Mouse (Mus musculus) kidney, postnatal 25 days (tissue): ENCODE data around the gene Prpf4.
A peak's percentile ranks its signal among the peaks of the same experiment; 100 is the strongest.

Experiments
- DNase-seq, 2 experiments: peaks; one replicate each; pipeline ENCODE4 v3.0.0; 2021; ENCODE audit warnings: mixed read lengths in 2 of 2

Gene Prpf4

DNA sequence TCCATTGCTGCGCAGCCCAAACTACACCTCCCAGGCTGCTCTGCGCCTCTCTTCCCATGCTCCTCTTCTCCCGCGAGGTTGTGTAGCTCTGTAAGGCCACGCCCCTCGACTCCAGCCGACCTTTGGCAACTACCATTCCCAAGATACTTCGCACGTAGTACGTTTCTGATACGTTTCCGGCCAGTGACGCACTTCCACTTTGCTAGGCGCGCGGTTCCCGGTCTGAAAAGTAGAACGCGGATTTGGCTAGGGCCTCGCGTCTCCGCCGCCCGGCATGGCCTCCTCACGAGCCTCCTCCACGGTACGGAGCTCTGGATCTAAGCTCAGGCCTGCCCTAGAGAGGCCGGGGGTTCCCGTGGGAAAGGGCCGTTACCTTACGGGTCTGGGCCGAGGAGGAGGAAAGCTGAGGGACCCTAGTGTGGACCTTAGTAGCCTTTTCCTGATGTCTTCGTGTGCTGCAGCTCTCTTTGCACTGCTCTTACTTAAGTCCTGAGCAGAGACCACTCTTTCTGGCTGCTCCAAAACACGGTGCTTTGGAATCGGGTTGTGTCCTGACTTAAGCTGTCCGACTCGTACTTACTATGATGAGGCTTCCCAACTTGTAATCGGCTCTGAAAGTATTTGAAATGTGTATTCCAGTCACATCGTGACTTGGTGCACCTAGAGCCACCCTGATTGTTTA, at the start of gene Prpf4, which contains the start of gene Cdc26:
Prpf4 (plus strand) TSS at position 197 of the 682 bp plus-strand sequence.
Cdc26 (minus strand) TSS at position 42 of the 682 bp plus-strand sequence.
- DNase-seq = peak; percentile 99 to 100

DNA sequence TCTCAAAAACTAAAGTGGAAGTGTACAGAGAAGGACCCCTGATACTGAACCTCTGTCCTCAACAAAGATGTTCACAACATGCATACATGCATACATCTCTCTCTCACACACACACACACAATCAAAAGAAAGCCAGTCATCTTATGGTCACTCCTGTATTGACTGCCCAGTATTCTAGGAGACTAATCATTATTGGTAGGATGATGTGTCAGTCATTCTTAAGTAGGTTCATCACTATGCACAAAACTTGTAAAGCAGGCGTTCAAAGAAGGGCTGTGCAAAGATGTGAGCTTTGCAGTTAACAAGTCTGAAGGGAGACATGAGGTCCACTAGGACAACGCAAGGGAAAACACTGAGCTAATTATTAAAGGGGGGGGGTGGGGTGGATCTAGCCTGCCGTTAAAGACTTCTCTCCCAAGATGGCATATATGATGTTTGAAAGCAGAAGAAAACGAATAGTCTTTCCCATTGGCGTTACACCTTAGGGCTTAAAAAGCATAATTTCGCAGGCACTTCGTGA, 49.3 kb upstream of the Prpf4 start:
- DNase-seq = no peak

DNA sequence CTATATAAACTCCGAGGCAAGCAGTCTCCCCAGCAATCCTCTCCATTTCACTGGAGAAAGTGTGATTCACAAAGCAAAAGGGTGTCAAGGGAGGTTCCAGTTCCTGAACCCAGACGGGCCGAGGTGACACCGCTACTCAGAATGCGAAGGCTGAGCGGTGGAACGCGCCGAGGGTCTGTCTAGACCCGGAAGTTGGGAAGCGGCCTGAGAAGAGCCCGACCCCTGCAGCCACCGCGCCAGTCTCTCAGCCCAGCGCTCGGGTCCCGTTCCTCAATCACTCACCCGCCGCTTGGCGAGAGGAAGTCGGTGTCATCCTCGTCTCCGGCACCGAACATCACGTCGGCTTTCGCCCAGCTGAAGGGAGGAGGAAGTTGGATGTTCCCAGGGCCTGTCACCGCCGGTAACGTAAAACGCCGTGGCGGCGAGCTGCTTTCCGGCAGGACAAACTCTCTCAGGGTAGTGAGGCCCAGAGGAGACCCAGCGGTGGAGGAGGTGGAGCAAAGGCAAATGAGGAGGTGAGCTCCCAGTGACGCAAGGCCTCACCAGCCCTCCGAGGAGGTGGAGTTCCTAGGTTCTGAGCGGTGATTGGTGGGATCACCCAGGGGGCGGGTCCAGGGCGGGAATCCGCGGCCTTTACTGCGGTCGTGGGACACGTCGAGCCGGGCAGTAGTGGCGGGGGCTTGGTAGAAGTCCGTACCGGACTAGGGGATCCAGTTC, 48.4 kb upstream of the Prpf4 start, which contains the start of the genes Fkbp15 and Slc31a1:
Fkbp15 (minus strand) TSS at position 461 of the 717 bp plus-strand sequence.
Slc31a1 (plus strand) TSS at position 640 of the 717 bp plus-strand sequence.
- DNase-seq = peak; percentile 96 to 99

DNA sequence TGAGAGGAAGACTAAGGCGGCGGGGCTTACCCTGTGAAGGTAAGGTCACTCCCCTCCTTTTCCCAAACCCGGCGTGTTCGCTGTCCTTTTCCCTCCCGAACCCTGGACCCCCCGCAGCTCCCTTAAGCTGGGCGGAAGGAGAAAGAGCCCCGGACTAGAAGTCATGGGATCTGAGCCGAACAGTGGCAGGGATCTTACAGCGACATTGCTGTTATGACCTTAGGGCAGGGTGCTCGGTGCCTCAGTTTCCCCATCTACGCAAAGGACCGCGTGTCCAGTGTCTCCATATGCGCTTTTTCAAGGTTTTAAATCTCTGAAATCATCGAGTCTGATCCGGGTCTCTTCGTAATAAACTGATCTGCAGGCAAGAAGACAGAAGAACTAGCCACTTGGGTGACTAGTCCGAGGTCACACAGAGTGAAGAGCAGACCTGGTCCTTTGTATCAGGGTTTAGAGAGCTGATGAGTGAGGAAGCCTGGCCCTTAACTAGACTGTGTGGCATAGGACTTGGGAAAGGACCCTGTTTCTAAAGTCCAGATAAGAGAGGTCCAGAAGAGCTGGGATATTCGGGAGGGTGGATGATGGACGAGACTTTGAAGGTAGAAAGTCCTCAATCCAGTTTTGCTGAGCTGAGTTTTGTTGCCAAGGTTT, 47.7 kb upstream of the Prpf4 start:
- no peak for DNase-seq

DNA sequence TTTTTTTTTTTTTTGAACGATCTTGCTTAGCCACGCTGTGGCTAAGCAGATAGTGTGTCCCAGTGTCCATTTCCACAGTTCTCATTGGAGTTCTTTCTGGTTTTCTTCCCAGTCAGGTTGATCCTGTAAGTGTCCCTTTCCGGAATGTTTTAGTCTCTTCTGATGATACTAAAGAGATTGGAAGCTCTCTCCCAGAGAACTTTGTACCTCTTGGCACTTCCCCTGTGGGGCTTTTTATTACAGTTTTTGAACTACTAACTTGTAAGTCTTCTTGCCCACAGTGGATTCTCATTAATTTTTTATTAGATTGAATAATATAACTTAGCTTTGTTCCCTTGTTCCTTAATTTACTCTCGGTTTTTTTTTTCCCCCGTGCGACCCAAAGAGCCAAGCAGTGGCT, 47.0 kb upstream of the Prpf4 start:
- no peak for DNase-seq

DNA sequence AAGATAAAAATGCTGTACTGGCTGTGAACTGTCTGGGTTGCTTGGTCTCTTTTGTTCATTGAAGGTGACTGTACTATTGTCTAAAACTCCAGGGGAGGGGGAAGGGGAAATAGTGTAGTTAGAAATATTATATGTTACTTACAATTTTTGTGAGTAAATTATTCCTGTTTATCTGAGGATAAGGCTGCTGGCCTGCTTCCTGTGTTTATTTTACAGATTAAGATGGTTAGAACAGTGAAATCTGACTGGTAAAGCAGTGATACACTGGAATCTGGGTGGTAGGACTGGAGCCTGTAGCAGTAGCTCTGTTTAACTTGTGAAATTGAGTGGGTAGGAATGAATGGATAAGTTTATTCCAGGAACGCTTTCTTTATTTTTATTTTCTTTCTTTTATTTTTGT, 46.6 kb upstream of the Prpf4 start:
- no peak for DNase-seq

DNA sequence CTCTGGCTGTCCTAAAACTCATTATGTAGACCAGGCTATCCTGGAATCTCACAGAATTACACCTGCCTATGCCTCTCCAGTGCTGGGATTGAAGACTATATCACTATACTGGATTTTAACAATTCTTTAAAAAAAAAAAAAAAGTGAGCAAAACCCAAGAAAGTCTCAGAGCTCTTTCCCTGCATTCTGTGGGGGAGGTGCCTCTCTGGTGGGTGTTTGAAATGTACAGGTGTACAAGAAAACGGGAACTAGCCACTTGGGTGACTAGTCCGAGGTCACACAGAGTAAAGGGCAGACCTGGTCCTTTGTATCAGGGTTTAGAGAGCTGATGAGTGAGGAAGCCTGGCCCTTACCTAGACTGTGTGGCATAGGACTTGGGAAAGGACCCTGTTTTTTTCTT, 46.2 kb upstream of the Prpf4 start:
- DNase-seq = no peak

DNA sequence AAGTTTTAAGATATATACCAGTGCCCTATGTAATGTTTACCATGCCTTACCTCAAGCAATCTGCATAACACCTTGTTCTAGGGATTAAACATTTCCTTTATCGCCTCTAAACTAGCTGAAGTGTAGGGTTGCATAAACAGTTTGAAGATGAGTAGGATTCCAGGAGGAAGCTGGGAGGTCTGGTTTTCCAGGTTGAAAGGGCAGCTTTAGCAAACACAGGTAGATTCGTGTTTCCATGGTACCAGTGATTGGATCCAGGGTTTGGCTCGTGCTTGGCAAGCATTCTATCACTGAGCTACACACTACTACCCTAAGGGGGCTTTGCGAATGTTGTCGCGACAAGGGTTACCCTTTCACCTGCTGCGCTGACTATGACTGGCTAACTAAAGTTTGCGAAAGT, 44.3 kb upstream of the Prpf4 start:
- no peak for DNase-seq

DNA sequence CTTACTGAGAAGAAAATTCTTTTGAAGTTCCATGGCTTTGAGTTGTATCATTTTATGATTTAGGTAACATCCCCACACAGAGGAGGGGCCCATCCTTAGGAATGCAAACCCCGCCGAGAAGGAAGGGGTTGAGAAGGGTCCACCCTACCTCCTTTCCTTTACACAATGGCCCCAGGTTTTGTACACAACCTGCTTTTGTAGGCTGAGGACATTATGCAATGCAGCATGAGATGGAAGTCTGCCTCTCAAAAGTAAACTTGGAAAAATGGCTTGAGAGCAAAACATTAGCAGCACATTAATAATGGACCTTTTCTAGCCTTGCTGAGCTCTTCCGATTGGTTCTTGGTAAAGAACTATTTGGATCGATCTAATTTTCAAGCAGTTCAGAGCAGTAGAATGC, 42.3 kb upstream of the Prpf4 start:
- DNase-seq = no peak

DNA sequence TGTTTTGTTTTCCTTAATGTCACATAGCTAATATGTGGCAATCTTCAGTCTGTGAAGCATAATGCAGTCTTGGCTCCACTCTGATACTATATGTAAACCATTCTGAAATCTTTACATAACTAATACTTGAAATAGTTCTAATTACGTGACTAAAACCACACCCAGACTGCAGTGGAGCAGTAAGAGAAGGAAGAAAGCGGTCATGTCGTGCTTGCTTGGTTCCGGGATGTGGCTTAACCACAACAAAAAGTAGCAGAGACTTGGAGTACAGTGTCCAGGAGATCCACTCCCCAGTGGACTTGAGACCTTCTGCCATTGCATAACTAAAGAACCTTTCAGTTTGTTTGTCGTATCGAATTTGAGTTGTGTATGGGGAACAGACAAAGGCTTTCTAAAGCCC, 41.0 kb upstream of the Prpf4 start:
- DNase-seq = peak in 1 of 2 experiments; percentile 54

DNA sequence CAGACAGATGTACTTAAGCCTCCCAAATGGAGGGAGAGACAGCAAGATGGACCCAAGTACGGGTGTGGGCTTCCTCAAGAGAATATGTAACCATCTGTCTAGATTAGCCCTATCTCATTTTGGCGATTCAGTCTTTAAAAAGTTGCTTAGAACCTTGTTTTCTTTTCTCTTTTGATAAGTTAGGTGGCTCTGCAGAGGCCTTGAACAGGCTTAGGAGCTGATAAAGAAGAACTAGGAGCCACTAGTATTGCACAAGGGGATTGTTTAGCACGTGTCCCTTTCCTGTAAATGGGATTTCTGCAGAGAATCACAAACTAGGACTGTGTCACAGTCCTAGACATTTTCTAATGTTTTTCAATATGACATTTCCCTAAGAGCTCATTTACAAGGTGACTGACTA, 39.5 kb upstream of the Prpf4 start:
- no peak for DNase-seq

DNA sequence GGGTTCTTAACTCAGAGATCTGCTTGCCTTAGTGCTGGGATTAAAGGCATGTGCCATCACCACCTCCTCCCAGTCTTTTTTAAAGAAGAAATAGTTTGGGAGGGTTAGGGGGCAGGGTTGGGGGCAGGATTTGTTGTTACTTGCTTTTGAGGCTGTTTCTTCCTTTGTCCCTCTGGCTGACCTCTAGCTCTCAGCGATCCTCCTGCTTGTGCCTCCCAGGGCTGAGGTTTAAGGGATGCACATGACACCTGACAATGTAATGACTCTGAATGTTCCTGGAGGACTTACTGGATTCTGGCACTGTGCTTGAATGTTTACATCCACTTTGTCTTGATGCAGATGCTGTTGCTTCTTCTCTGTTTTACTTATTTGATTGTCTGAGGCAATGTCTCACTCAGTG, 36.2 kb upstream of the Prpf4 start:
- DNase-seq = no peak

DNA sequence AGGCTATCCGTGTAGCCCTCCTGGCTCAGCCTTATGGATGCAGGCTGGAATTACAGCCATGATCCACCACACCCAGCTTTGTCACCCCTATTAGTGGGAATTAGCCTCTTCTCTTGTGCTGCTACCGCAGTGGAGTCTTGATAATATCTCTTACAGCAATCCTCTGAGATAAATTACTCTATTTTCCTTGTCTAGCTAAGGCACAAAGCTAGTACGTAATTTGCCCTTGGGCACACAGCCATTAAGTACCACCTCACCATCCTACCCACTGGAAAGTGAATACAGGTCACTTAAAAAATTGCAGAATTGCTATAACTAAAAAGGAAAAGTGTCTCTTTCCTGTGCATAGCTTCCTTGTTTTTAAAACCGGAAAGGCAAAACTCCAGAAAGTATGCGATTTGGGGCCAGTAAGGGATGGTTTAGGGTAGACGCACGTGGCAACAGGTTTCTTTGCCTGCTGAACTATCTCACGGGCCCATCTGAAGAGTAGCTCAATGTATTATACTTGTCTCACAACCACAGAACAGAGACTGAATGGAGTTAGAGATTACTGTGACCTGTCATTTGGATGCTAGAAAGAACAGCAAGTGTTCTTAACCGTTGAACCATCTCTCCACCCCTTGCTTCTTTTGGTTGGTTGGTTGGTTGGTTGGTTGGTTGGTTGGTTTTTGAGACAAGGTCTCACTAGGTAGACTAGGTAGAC, 35.6 kb upstream of the Prpf4 start:
- DNase-seq = no peak

DNA sequence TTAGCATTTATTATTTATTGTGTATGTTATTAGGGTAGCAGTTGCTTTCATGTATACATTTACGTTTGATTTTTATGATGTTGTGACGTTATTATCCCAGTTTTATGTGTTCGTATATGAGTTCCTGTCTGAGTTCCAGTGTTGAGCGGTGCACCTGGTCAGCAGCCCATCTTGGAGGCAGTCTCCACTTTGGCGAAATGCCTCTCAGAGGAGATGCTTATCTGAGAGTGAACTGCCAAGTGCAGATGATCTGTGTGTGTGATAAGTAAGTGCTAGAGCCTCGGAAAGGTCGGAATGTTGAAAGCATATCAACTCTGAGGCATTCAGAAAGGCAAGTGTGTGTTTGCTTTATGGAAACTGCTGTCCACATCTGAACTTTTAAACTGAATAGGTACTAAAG, 34.9 kb upstream of the Prpf4 start:
- DNase-seq = peak; percentile 10 to 42

DNA sequence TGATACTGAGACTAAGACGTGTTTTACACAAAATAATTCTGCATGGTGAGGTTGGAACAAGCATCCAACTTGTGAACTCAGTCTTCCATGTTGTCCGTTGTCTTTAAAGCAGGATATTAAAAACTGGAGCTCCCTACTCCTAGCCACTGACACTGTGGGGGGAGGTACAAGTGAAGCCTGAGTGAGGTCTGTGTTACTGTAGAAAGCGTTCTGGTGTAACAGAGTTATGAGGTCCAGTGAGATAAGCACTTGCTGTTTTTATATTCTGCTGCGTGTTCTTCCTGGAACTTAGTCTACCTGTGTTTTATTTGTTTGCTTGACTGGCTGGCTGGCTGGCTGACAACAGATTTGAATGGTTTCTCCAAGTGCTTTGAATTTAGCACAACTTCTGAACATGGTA, 34.3 kb upstream of the Prpf4 start:
- DNase-seq = peak in 1 of 2 experiments; percentile 13

DNA sequence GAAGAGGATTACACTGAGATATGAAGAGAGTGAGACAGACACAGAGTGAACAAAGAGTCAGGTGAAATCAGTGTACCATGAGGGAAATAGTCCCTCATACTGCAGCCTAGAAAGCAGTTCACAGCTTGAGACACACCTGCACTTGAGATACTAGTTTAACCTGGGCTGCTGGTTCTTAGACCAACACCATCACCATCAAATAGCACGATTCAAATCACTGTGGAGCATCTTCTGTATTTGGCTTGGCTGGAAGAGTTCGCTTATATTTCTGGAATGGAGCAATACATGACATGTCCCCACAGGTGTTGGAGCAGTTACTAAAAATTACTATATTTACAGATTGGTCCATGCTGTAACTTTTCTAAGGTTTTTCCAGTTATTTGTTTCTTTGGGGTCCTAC, 32.5 kb upstream of the Prpf4 start:
- no peak for DNase-seq

DNA sequence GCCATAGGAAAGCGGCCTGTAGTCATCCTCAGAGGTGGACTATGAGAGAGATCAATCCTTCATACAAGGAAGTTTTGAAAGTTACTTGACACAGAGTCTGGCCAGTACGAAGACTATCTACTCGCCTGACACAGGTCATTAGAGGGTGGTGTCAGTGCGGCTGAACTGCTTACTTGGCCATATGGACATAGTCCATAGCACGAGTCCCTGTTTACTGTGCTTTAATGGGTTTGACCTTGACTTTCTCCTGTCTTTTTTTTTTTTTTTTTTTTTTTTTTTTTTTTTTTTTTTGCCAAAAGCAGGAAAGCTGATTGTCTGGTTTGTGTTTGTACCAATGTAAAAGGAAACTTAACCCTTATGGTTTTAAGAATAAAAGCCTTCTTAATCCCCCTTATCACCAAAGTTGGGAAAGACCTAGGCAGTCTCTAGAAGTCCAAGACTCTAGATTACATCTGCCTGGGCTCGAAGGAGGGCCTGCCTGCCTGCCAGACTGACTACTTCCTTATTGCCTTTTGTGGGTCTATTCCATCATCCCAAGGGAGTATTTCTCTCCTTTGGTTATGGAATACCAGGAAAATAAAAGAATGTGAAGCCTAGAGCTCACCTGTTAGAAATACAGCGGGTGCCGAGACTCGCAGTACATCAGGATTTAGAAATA, 28.7 kb upstream of the Prpf4 start:
- no peak for DNase-seq

DNA sequence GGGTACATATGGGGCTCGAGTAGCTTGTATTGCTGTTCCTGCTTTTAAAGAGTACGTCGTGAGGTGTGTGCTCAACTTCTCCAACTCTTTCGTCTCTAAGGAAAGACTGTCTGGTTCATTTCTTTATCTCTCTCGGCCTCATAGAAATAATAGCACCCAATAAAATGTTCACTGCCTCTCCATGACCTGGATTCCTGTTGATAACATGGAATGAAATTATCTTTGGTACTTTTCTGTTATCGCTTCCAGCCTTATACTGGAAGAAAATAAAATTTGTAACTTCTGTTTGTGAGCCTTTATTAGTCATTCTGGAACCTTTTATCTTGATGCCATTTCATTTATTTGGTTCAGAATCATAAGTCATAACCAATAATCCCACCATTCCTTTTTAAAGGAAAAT, 25.4 kb upstream of the Prpf4 start:
- no peak for DNase-seq

DNA sequence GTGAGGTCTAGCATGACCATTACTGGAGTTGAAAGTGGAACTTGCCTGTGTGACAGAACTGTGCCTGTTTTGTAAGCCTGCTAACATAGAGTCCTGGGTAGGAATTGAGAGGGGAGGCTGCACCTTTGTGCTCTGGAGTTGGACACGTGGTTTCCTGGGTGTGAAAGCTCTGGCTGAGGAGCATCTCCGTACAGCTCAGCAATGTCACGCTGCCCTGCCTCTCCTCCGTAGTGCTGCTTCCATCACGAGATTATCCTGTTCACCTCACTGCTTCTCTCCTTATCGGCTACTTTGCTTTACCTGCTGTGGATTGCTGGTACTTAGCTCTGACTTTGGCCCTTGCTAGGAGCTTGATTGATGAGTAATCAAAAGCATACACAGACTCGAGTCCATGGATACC, 24.8 kb upstream of the Prpf4 start:
- DNase-seq = peak; percentile 34 to 65

DNA sequence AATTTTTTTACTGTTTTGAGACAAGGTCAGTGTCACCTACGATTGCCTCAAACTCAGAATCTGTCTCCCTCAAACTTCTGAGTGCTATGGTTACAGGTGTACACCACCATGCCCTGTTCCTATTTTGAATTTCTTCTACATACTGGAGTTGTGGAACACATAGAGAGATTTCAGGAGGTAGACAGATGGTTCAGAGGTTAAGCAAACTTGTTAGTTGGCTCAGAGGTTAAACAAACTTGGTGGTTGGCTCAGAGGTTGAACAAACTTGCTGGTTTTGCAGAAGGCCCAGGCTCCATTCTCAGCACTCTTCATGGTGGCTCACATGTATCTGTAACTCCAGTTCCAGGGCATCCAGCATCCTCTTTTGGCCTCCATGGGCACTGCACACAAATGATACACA, 24.4 kb upstream of the Prpf4 start:
- DNase-seq = no peak

DNA sequence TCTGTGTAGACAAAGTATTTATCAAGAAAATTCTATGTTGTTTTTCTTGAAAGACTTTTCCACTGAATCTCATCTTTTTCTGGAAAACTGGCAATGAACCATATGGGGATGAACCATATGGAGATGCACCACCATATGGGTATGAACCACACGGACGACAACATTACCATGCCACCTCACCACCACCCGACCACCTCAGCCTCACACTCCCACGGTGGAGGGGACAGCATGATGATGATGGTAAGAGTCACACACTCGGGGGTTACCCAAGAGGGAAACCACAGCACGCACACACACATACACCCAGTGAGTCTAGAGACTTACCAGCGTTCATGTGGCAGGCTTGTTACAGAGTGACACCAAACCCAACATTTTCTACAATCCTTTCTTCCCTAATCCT, 23.2 kb upstream of the Prpf4 start:
- no peak for DNase-seq
